Mouse (Mus musculus): ENCODE data around the gene Ubap2l.

The Ubap2l gene

DNA sequence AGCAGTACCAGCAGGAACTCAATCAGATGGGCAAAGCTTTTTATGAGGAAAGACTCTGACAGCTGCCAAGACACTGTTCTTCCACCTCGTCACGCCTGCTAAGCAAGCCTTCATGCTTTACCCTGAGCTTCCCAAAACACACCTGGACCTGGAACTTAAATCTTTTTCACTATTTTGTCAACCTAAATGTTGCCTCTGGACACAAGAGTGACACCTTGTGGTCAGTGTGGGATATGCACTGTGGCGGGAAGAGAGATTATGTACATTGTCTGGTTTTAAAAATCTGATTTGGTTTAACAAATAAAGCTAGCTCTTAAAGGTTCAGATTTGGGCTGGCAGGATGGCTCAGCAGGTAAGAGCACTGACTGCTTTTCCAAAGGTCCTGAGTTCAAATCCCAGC is 13.1 kb upstream of the Ubap2l start:
- peak; percentile 33 to 67 for DNase-seq

DNA sequence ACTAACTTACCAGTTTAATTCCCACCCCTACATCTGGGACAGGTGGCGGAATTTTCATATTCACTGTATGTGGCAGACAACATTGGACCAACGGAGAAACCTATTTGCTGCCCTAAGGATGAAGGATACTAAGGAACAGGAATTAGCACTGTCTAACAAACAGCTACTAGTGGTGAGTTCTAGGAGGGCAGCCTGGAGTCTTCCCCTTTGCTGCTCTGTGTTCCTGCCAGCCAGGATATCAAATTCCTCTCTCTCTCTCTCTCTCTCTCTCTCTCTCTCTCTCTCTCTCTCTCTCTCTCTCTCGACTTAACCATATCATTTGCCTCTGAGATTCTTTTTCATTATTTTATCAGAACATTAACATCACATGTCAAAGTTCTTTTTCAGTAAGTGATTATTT is 12.0 kb upstream of the Ubap2l start:
- no peak for DNase-seq

DNA sequence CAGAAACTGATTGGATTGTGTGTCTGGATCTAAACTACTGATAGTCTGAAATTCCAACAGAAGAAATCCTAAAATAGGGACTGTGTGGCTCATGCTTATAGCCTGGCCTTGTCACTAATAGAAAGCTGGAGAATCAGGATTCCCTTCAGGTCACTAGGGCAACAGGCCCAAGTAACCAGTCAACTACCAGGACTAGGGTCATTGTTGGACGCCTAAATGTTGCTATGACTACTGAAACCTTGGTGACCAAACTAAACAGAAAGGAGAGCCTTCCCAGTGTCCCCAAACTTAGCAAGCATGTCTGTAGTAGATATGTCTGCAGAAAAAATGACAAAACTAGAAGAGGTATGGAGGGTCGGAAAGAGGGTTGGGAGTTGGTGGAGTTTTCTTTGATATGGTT is 10.1 kb upstream of the Ubap2l start:
- DNase-seq = no peak

DNA sequence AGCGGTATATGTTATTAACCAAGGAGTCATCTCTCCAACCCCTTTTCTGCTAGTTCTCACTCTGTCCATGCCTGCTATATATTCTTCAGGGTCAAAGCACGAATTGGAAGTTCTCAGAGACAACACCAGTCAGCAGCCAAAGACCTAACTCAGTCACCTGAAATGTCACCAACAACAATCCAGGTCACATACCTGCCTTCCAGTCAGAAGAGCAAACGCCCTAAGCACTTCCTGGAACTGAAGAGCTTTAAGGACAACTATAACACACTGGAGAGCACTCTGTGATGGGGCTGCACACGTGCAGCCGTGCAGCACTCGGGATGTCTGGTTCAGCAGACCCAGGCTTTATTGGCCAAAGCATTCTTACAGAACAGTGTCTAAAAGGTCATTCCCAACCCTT is 9.1 kb upstream of the Ubap2l start:
- DNase-seq = no peak

DNA sequence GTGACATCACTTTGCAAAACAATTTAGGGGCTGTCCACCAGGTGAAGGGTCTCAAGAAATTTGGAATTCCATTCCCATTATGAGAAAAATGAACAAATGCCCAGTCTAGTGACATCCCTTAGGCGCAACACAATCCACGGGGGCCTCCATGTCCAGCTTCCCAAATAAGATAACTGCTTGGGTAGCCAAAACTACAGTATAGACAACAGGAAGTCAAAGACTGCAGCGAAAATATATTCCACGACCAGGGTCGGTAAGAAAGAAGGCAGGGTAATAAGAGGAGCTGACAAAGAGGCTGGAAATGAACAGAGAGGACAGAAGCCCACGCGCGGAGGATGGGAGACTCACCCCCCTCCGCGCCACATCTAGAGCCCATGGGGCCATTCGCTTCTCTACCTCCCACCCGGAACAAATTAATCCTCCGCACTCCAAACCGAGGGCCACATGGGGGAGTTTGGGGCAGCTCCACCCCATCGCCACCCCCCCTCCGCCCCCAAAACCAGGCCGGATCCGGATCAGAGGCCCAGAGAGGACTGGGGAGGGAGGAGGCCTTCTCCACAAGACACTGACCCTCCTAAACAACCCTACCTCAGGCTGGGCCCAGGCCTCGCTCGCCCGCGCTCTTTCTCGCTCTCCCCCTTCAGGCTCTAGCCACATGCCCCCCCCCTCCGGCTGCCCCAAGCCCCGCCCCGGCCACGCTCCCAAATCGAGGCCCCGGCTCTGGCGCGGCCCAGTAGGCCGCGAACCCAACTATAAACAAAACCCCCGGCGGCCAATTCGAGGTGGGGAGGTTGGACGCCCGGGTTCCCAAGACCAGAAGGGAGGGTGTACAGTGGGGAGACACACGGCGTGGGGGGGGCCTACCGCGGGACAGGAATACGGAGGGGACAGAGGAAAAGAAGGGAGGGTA is 732 bp downstream of the Ubap2l start, which contains the start of gene 4933434E20Rik:
Gene 4933434E20Rik (plus strand): TSS at position 196 of the 910 bp plus-strand sequence.
- DNase-seq = peak in 1 of 2 experiments; percentile 81

DNA sequence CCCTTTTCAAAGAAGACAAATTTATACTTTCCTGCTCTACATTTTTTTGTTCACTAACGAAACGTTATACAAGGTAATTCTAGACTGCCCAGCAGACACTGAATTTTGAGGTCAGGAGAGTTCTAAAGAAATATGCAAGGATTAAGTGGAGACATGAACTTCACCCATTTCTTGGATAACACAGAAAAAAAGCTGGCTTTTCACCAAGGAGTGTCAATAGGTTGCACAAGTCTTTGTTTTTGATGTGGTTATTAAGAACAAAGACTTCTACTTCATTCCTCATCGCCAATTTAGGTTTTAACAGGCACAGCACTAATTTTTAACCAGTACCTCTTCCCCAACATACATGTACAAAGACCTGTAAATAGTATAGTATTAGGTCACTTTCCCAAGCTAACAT is 2.7 kb downstream of the Ubap2l start:
- no peak for DNase-seq

DNA sequence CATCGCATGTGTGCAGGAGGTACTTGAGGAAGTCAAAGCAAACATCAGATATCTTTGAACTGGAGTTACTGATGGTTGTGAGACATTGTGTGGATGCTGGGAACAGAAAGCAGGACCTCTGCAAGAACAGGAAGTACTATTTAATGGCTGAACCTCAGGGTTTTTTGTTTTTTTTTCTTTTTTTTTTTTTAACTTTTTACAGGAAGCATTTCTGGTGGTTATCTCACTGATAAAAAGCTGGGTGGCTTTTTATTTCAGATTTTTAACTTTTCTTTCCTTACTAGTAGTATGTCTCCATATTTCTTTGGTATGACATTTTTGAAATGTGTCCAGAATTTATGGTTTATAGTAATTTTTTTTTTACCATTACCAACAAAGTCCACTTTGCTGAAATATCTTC is 16.2 kb downstream of the Ubap2l start:
- no peak for DNase-seq

DNA sequence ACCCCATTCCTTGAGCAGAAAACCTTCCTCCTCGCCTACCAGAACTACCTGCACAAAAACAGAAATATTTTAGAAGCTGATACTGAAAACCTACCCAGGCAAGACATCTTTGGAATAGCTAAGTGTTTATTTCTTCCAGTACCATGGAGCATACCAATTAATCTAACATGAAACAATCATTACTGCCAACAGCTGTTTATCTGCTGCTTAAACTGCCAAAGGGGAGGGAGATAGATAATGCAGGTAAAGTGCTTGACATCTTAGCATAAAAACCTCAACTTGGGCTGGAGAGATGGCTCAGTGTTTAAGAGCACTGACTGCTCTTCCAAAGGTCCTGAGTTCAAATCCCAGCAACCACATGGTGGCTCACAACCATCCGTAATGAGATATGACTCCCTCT is 17.8 kb downstream of the Ubap2l start:
- no peak for DNase-seq

DNA sequence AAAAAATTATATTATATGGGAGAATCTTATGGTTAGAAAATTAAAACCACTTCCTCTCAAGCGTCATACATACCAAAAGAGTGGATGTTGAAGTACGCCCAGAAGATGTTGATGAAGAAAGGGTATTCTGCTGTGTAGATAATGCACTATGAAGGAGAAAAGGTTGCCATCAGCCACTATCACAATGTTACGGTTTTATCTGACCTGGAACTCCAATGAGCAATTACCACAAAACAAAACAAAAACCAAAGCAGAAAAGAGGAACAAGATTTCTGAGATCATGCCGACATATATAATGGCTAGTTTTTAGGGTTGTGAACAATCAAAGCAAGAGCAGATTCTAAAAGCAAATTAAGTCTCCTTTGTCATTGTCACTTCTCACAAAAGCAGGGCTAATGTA is 35.8 kb downstream of the Ubap2l start:
- no peak for DNase-seq

DNA sequence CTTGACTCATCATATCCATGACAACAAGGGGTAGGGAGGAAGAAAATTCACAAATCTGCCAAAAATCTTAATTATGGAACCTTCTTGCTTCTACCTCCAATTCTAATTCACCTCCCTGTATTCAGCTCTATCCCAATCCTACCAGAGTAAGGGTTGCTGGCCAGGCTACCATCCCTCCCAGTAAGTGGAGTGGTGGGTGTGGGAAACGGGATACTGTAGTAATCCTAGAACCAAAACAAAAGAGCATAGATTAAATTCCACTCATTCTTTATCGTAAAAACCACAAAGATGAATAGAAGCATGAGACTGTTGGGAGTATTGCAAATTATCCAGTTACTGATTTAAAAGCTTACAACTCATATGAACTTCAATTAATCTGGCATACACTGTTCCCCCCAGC is 42.1 kb downstream of the Ubap2l start:
- DNase-seq = no peak

DNA sequence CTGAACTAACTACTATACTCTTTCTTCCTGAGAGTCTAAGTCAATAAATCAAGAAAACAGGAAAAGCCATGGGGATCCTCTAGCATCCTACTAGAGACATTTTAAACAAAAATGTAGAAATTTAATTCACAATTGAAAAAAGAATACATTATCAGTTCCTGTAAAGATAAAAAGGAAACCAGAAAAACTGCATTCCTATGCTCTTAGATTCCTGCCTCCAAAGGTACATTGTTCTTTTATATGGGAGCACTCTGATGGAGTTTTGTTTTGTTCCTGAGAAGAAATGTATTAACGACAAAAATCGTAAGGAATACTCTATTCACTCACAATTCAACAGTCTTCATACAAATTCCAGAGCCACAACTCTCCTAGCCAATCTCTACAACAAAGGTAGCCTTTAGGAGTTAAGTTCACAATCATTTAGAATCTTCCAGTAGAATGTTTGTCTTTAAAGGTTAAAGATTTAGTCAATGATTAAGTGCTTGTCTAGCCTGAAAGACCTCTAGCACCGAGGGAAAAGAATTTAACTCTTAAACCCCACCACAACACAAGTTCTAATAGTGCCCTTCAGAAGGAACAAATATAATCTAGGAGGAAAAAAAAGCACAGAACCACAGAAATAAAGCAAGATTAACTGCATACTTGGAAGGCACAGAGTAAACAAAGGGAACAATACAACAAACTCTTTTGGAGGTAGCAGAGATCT is 48.2 kb downstream of the Ubap2l start:
- no peak for DNase-seq

DNA sequence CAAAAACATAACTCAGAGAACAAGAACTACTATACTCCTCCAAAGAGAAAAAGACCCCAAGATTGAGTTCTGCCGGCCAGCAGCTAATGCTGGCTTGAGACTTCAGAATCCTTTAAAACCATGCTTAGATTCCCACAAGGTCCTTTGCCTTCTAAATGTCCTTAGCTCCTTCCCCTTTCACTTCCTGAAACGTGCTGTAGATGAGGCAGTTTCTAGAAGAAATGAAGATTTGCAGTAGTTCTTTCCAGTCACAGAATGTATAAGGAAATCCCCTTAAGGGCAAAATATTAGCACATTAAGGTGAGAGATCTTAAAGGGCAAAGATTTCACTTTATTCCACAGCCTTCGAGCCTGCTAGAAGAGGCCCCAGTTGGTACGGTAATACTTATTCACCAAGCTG is 52.6 kb downstream of the Ubap2l start:
- DNase-seq = no peak

DNA sequence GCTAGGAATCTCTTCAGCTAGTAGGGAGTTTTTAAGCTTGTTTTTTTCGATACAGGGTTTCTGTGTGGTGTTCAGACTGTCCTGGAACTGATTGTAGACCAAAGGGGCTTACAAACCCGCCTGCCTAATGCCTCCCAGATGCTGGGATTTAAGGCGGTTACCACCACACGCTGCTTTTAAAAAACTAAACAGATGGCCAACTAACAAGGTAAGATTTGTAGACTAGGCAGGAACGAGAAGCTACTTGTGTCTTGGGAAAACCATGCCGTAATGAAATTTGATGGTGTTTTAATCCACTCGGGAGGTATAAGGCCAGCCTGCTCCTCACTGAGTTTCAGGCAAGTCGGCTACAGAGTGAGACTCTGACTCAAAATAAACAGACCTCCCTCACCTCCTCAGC is 53.3 kb downstream of the Ubap2l start:
- no peak for DNase-seq

DNA sequence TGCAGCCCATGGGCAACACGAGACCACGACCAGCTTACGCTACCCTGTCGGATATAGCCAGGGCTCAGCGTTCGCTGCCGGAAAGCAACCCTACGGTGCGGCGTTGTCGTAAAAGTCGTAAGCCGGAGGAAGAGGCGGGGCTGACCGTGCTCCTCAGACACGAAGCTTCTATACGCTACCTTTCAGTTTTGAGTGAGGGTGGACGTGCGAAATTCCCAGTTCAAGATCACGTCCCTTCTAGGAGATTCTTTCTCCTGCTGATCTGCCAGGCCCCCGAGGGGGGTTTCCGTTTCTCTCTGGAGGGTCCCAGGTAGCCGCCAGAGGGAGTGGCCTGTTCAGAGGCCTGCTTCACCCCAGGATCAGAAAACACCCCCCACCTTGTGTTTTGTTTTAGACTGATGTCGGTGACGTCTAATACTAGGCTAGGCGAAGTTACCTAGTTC is 53.8 kb downstream of the Ubap2l start, which contains the start of gene Hax1:
Gene Hax1 (minus strand): TSS at position 169 of the 443 bp plus-strand sequence.
- peak; percentile 96 to 97 for DNase-seq

DNA sequence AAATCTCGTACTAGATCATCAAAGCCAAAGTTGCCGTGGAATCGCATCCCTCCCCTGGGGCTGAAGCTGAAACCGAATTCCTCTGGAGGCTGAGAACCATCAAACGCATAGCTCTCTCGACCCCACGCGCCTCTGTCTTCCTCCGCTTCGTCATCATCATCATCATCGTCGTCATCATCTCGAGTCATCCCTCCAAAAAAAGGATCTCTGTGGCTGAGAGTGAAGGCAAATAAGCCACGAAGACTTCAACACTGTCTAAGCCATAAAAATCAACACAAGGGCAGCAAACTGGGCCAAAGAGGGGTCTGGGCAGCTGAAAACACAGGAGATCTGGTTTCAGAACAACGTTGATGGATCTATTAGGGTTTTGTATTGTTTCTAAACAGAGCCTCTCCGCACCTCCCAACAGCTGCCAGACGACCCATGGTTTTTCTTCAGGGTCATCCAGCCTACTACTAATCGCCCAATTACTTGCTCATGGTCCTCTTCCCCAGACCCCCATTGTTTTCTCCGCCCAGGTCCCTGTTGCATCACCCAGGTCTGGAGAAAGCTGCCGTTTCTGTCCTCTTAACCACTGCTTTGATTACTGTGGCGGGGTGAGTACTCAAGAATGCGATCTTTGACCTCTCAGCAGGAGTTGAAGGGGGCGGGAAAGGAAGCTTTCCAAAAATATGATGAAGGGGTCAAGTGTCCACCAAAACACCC is 54.5 kb downstream of the Ubap2l start:
- peak in 1 of 2 experiments; percentile 23 for DNase-seq

DNA sequence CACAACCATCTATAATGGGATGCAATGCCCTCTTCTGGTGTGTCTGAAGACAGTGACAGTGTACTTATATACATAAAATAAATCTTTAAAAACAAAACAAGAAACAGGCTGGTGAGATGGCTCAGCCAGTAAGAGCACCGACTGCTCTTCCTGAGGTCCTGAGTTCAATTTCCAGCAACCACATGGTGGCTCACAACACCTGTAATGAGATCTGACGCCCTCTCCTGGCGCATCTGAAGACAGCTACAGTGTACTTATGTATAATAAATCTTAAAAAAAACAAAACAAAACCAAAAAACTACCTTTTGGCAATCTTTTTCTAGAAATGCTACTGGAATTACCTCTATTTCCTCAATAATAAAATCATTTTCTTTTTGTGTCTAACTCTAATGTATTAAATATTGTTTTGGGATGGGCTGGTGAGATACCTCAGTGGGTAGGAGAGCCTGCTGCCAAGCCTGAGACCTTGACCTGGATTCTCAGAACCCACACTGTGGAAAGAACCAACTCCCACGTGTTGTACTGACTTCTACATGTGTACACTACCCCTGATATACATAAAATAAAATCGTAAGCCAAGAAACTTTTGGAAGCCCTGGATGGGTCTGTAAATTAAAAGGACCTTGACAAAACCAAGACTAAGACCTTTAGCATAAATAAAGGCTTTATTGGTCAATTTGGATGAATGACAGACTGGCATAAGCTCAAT is 57.5 kb downstream of the Ubap2l start:
- DNase-seq = no peak

DNA sequence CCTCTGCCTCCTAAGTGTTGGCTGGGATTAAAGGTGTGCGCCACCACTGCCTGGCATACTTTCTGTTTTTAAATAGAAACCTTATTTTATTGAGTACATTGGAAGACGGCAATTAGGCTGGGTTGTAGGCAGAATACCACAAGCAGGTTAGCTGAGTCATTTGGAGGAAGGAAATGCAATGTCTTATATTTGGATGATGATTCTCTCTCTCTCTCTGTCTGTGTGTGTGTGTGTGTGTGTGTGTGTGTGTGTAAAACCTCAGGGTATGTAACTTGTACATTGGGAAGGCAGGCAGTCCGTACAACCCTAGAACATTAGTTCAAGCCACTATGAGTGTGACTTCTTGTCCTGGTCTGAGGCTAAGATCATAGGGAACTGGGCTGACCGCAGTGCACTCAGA is 64.6 kb downstream of the Ubap2l start:
- no peak for DNase-seq

DNA sequence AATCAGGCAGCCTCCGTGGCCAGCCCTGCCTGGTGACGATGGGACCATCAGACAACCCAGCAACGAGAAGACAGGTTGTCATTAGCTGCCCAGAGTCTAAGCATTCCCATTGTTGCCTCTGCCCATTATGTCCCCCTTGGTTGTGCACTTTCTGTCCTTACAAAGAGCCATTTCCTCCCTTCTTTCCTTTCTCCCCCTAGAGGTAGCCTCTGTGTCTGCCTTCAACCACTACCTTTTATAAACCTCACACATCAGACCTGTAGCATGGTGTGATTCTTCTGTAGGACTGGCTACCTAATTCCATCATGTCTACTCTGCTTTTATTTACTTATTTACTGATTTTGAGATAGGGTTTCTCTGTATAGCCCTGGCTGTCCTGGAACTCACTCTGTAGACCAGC is 65.2 kb downstream of the Ubap2l start:
- no peak for DNase-seq

DNA sequence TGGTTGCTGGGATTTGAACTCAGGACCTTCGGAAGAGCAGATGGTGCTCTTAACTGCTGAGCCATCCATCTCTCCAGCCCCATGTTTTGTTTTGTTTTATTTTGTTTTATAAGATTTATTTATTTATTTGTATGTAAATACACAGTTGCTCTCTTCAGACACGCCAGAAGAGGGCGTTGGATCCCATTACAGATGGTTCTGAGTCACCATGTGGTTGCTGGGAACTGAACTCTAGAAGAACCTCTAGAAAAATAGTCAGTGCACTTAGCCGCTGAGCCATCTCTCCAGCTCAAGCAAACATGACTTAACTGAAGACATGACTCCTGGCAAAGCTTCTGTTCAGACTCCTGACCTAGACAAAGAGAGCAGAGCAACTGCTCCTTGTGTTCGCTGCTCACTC is 70.0 kb downstream of the Ubap2l start:
- DNase-seq = no peak

DNA sequence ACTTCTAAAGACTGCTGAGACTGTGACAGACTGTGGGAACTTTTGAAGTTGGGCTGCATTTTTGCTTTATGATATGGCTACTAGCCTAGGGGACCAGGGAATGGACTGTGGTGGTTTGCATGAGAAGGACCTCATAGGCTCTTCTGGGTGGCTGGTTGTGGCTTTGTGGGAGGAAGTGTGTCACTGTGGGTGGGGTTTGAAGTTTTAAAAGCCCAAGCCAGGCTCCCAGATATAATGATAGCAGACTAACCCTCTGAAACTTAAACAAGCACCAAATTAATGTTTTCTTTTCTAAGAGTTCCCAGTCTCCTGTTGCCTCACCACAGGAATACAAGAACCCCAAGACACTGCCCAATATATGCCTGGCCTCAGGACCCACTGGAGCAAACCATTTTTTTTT is 75.6 kb downstream of the Ubap2l start:
- DNase-seq = no peak

DNA sequence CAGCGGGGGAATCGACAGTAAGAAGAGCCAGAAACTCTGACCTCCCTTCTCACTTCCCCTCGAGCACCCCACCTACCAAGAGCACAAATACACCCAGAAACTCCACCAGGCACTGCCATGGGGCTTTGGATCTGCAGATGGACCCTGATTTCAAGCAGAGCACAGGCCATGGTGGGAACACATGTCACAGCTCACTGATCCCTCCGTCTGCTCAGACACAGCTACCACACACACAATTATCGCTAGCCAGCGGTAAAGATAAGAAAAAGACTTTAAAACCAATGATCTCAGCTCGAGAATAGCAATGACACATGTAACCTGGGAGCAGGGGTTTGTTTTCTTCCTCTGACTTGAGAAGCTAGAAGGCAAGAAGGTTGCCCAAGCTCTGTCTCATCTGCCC is 83.9 kb downstream of the Ubap2l start:
- no peak for DNase-seq

DNA sequence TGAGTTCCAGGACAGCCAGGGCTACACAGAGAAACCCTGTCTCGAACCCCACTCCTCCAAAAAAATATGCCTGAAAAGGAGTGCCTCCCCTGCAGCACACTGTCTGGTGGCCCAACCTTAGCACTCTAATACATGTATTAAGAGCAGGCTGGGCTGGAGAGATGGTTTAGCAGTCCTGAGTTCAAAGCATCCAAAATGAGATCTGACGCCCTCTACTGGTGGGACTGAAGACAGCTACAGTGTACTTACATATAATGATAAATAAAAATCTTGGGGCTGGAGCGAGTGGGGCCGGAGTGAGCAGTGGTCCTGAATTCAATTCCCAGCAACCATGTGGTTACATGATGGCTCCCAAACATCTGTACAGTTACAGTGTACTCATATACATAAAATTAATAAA is 85.5 kb downstream of the Ubap2l start:
- no peak for DNase-seq

DNA sequence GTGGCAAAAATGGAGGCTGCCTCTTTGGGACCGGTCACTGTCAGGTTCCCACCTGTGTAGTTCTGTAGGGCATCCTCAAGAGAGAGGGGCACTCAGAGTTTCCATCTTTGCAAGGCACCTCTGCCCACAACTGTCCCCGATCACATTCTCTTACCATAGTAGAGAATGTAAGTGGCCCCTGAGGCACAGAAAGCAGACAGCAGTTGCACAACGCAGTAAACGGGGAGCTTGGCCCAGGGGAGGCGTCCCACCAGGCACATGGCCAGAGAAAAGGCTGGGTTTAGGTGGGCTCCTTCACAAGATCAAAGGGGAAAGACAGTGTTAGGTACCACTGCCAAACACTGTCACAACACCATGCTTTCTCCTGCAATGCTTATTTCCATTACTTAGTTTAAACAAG is 86.5 kb downstream of the Ubap2l start:
- DNase-seq = no peak
